Mouse (Mus musculus): ENCODE measurements at regions not wholly inside any gene's neighbourhood (a gene's known extent, or its start where the extent isn't known, plus 50 kb on each side); places are given as distances from the start of the nearest gene placed in this dataset.

DNA sequence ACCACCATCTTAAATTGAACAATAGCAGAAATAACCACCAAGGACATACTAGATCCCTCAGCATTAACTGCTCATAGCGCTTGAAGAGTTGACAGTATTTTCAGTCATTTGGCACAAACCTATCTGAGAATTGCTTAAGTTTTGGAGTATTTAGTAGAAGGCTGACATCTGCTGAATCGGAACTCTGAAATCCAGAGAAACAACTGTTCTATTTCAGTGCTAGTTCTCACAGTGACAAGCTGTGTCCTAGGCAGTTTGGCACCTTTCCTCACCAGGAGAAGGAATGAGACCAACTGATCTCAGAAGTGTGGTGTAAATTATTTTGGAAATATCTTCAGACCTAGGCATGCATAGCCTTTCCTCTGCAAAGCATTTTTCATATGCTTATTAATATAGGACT, 330.4 kb upstream of the Ube2e3 start:
- TF ChIP-seq CTCF (IDR thresholded peaks at IDR 0.05; ENCODE audit: low read depth) (no peak), EP300 (optimal IDR thresholded peaks at IDR 0.05) (no peak)
